Mouse (Mus musculus): ENCODE measurements around the gene Lama1. TPM values are rescaled to one million over a fixed set of nuclear protein-coding genes. Genes with fewer than 3 reads are reported as not detected.

The Lama1 gene
- total RNA-seq, 2 experiments from 2014 or later: 0.17 to 0.20 TPM

GRCm38 (mm10) chr17:67866541-67867241 lies 169.6 kb downstream of the Lama1 start:
- peak overlapping the region; percentile 51 for H3K4me3 ChIP-seq
- TF ChIP-seq CTCF (IDR thresholded peaks at IDR 0.05): no peak
- intact Hi-C loops (cut with DNase I): no loop called here
- peak overlapping the region; percentile 73 for H3K27ac ChIP-seq
- peak; percentile 56 for DNase-seq

GRCm38 (mm10) chr17:67869731-67870601 lies 172.9 kb downstream of the Lama1 start:
- intact Hi-C loops (cut with DNase I): no loop called here
- Histone ChIP-seq H3K27ac (no peak overlapping the region), H3K4me3 (no peak overlapping the region)
- peak; percentile 77 for DNase-seq
- TF ChIP-seq CTCF (IDR thresholded peaks at IDR 0.05): peak; percentile 77

Other genes starting within 250 kb of the Lama1 start
- gene Lrrc30, start 64.5 kb upstream of the Lama1 start, total RNA-seq (2021): 100 to 1,000 TPM; 136 to 171 TPM